Mouse (Mus musculus) midbrain, embryonic 13.5 days (tissue): ENCODE results near the gene Wbp1. TPM values are rescaled to one million over a fixed set of nuclear protein-coding genes. Genes with fewer than 3 reads are reported as not detected.
A peak's percentile ranks its signal among the peaks of the same experiment; 100 is the strongest.

ENCODE experiments used
- ATAC-seq: fragments of 200-750 bp; cut with Nextera tagmentation; 2 replicates; pipeline ENCODE4 v1.8.0; 2017; ENCODE audit warnings: mild to moderate bottlenecking, moderate TSS enrichment, moderate library complexity
- H3K27ac ChIP-seq: fragments of 300-500 bp; sonication (generic); 2 replicates; pipeline ENCODE4 v1.5.1; 2015; ENCODE audit warnings: inconsistent platforms, mild to moderate bottlenecking, moderate library complexity
- H3K27me3 ChIP-seq: fragments of 300-500 bp; sonication (generic); 2 replicates; pipeline ENCODE4 v1.6.1; 2015; ENCODE audit warnings: mild to moderate bottlenecking, inconsistent platforms
- H3K36me3 ChIP-seq: fragments of 300-500 bp; sonication (generic); 2 replicates; pipeline ENCODE4 v1.6.1; 2015; ENCODE audit warnings: mild to moderate bottlenecking, inconsistent platforms
- H3K4me1 ChIP-seq: fragments of 300-500 bp; sonication (generic); replicated peaks from 2 replicates; pipeline ENCODE4 v1.6.1; 2015; ENCODE audit warnings: inconsistent platforms
- H3K4me2 ChIP-seq: fragments of 300-500 bp; sonication (generic); replicated peaks from 2 replicates; pipeline ENCODE4 v1.6.1; 2015; ENCODE audit warnings: moderate library complexity, mild to moderate bottlenecking, inconsistent platforms
- H3K4me3 ChIP-seq: fragments of 300-500 bp; sonication (generic); replicated peaks from 2 replicates; pipeline ENCODE4 v1.5.1; 2015; ENCODE audit warnings: mild to moderate bottlenecking, inconsistent platforms
- H3K9ac ChIP-seq: fragments of 300-500 bp; sonication (generic); replicated peaks from 2 replicates; pipeline ENCODE4 v1.6.1; 2015; ENCODE audit warnings: mild to moderate bottlenecking, inconsistent platforms
- H3K9me3 ChIP-seq: fragments of 300-500 bp; sonication (generic); 2 replicates; pipeline ENCODE4 v1.6.1; 2016; ENCODE audit warnings: mild to moderate bottlenecking, inconsistent platforms
- WGBS: fragments of 180-500 bp; shearing (Covaris S2); methylation state at CpG from one replicate; pipeline ENCODE4 v1.1.7; 2015; 5-methylcytosine and 5-hydroxymethylcytosine counted together
- polyA plus RNA-seq: library from polyadenylated mRNA; unstranded; fragments of >200 nt; fragmentation: Nextera tagmentation; extraction: Ambion mirVana; gene quantifications from 2 replicates; pipeline ENCODE4 v1.2.1, GENCODE M21; 2015

The Wbp1 gene
- polyA plus RNA-seq, 1 experiment from 2014 or later = 253 TPM

- Histone ChIP-seq H3K36me3 (no peaks in the 10 kb centered on the region), H3K4me3 (peak overlapping the region; percentile 47), H3K4me1 (peaks cover 50% of the 10 kb centered on the region), H3K27me3 (peaks cover 21% of the 10 kb centered on the region), H3K9ac (peak overlapping the region; percentile 80), H3K4me2 (peak overlapping the region; percentile 67), H3K27ac (peak overlapping the region; percentile 93), H3K9me3 (no peaks in the 10 kb centered on the region)
- 2% methylated on average over 12 of the region's 12 CpGs for WGBS
- ATAC-seq = peak; percentile 65
Observed at GRCm38 (mm10) chr6:83137576-83137950, 16.2 kb upstream of the Wbp1 start.

GRCm38 (mm10) chr6:83136881-83137575, 15.7 kb upstream of the Wbp1 start:
- peak; percentile 78 for ATAC-seq

GRCm38 (mm10) chr6:83136291-83136880, 15.0 kb upstream of the Wbp1 start:
- 9% methylated on average over 5 of the region's 5 CpGs for WGBS
- Histone ChIP-seq H3K4me3 (peak overlapping the region; percentile 47), H3K4me1 (peaks cover 40% of the 10 kb centered on the region), H3K36me3 (no peaks in the 10 kb centered on the region), H3K9me3 (no peaks in the 10 kb centered on the region), H3K27ac (peak overlapping the region; percentile 93), H3K9ac (peak overlapping the region; percentile 80), H3K4me2 (peak overlapping the region; percentile 67), H3K27me3 (peaks cover 21% of the 10 kb centered on the region)
- peak; percentile 29 for ATAC-seq

More at GRCm38 (mm10) chr6:83136881-83137575, 15.7 kb upstream of the Wbp1 start:
- no peaks in the 10 kb centered on the region for H3K36me3 ChIP-seq
- peak overlapping the region; percentile 93 for H3K27ac ChIP-seq
- peaks cover 21% of the 10 kb centered on the region for H3K27me3 ChIP-seq
- H3K4me2 ChIP-seq = peak overlapping the region; percentile 67
- H3K4me1 ChIP-seq = peaks cover 45% of the 10 kb centered on the region
- peak overlapping the region; percentile 47 for H3K4me3 ChIP-seq
- WGBS = 1% methylated on average over 26 of the region's 26 CpGs
- H3K9me3 ChIP-seq = no peaks in the 10 kb centered on the region
- peak overlapping the region; percentile 80 for H3K9ac ChIP-seq

- no peak for ATAC-seq
- H3K36me3 ChIP-seq = no peaks in the 10 kb centered on the region
- H3K4me1 ChIP-seq = peaks cover 40% of the 10 kb centered on the region
- H3K27me3 ChIP-seq = peaks cover 19% of the 10 kb centered on the region
- H3K27ac ChIP-seq = no peak overlapping the region
- peak overlapping the region; percentile 67 for H3K4me2 ChIP-seq
- H3K9ac ChIP-seq = peak overlapping the region; percentile 57
- WGBS = 5% methylated on average over 37 of the region's 37 CpGs
- H3K9me3 ChIP-seq = no peaks in the 10 kb centered on the region
- H3K4me3 ChIP-seq = peak overlapping the region; percentile 47
Observed at GRCm38 (mm10) chr6:83135571-83136161, 14.3 kb upstream of the Wbp1 start.

- H3K27me3 ChIP-seq = peaks cover 19% of the 10 kb centered on the region
Observed at GRCm38 (mm10) chr6:83134951-83135513, 13.7 kb upstream of the Wbp1 start, which contains the start of gene Rtkn. Gene Rtkn (plus strand): TSS chr6:83135463.

GRCm38 (mm10) chr6:83134226-83134625, 12.9 kb upstream of the Wbp1 start:
- no peak overlapping the region for H3K4me2 ChIP-seq
- 64% methylated on average over 3 of the region's 3 CpGs for WGBS
- H3K4me3 ChIP-seq = no peak overlapping the region
- H3K9ac ChIP-seq = no peak overlapping the region
- H3K27ac ChIP-seq = no peak overlapping the region
- H3K27me3 ChIP-seq = peaks cover 19% of the 10 kb centered on the region
- ATAC-seq = no peak
- H3K9me3 ChIP-seq = no peaks in the 10 kb centered on the region
- no peaks in the 10 kb centered on the region for H3K36me3 ChIP-seq
- H3K4me1 ChIP-seq = peaks cover 38% of the 10 kb centered on the region

More at GRCm38 (mm10) chr6:83134951-83135513, 13.7 kb upstream of the Wbp1 start, which contains the start of gene Rtkn:
- Histone ChIP-seq H3K36me3 (no peaks in the 10 kb centered on the region), H3K4me1 (peaks cover 40% of the 10 kb centered on the region), H3K4me3 (peak within 1 kb of the TSS; percentile 47), H3K4me2 (peak within 1 kb of the TSS; percentile 67), H3K9me3 (no peaks in the 10 kb centered on the region), H3K27ac (no peak within 1 kb of the TSS), H3K9ac (peak within 1 kb of the TSS; percentile 57)
- WGBS = 58% methylated on average over 7 of the region's 7 CpGs
- ATAC-seq = no peak

- H3K27ac ChIP-seq = no peak overlapping the region
- H3K27me3 ChIP-seq = peaks cover 19% of the 10 kb centered on the region
- ATAC-seq = no peak
- no peak overlapping the region for H3K9ac ChIP-seq
- H3K9me3 ChIP-seq = no peaks in the 10 kb centered on the region
- H3K4me3 ChIP-seq = no peak overlapping the region
- no peaks in the 10 kb centered on the region for H3K36me3 ChIP-seq
- H3K4me2 ChIP-seq = no peak overlapping the region
- WGBS = 88% methylated on average over 9 of the region's 9 CpGs
- H3K4me1 ChIP-seq = peaks cover 19% of the 10 kb centered on the region
Observed at GRCm38 (mm10) chr6:83132176-83132919, 11.0 kb upstream of the Wbp1 start.

- no peak overlapping the region for H3K9ac ChIP-seq
- no peak overlapping the region for H3K4me2 ChIP-seq
- peaks cover 18% of the 10 kb centered on the region for H3K27me3 ChIP-seq
- 82% methylated on average over 6 of the region's 6 CpGs for WGBS
- no peaks in the 10 kb centered on the region for H3K36me3 ChIP-seq
- H3K27ac ChIP-seq = no peak overlapping the region
- H3K4me1 ChIP-seq = peaks cover 11% of the 10 kb centered on the region
- ATAC-seq = no peak
- H3K9me3 ChIP-seq = no peaks in the 10 kb centered on the region
- H3K4me3 ChIP-seq = no peak overlapping the region
Observed at GRCm38 (mm10) chr6:83131469-83132034, 10.2 kb upstream of the Wbp1 start.

- no peak for ATAC-seq
- peaks cover 29% of the 10 kb centered on the region for H3K4me1 ChIP-seq
- H3K4me2 ChIP-seq = no peak overlapping the region
- WGBS = 96% methylated on average over 5 of the region's 5 CpGs
- H3K27me3 ChIP-seq = no peaks in the 10 kb centered on the region
- no peak overlapping the region for H3K27ac ChIP-seq
- no peak overlapping the region for H3K4me3 ChIP-seq
- H3K9ac ChIP-seq = no peak overlapping the region
- H3K9me3 ChIP-seq = no peaks in the 10 kb centered on the region
- H3K36me3 ChIP-seq = no peaks in the 10 kb centered on the region
Observed at GRCm38 (mm10) chr6:83127419-83127818, 6.1 kb upstream of the Wbp1 start.

GRCm38 (mm10) chr6:83125331-83125730, 4.0 kb upstream of the Wbp1 start, which contains the start of gene Ino80b:
Gene Ino80b (minus strand): TSS chr6:83125431.
- Histone ChIP-seq H3K27me3 (no peaks in the 10 kb centered on the region), H3K36me3 (no peaks in the 10 kb centered on the region), H3K4me1 (peaks cover 38% of the 10 kb centered on the region), H3K9ac (peak within 1 kb of the TSS; percentile 78), H3K27ac (0 out of 2 replicates have a peak within 1 kb of the TSS, but pooled peaks have one; percentile 53), H3K4me3 (peak within 1 kb of the TSS; percentile 78), H3K4me2 (peak within 1 kb of the TSS; percentile 92), H3K9me3 (no peaks in the 10 kb centered on the region)
- no peak for ATAC-seq
- WGBS = 26% methylated on average over 5 of the region's 5 CpGs

GRCm38 (mm10) chr6:83124851-83125312, 3.5 kb upstream of the Wbp1 start:
- ATAC-seq = peak; percentile 3

More at GRCm38 (mm10) chr6:83124851-83125312, 3.5 kb upstream of the Wbp1 start:
- Histone ChIP-seq H3K9me3 (no peaks in the 10 kb centered on the region), H3K4me1 (peaks cover 42% of the 10 kb centered on the region), H3K4me3 (peak overlapping the region; percentile 78), H3K27me3 (no peaks in the 10 kb centered on the region), H3K27ac (0 out of 2 replicates have a peak overlapping the region, but pooled peaks have one; percentile 53), H3K36me3 (peaks cover under 1% of the 10 kb centered on the region), H3K4me2 (peak overlapping the region; percentile 92), H3K9ac (peak overlapping the region; percentile 78)
- WGBS = under 1% methylated on average over 30 of the region's 30 CpGs
